Mouse (Mus musculus): ENCODE measurements at regions not wholly inside any gene's neighbourhood (a gene's known extent, or its start where the extent isn't known, plus 50 kb on each side); places are given as distances from the start of the nearest gene placed in this dataset.

Small RNA genes in the stretch of these regions (microRNA-seq; reads per million reads assigned to microRNA genes)
- 0 reads per million in 2 experiments for gene Mir710 (ENCODE audit: borderline number of aligned reads in 2 of 2)

Data from heart, postnatal 36 days (tissue).